Mouse (Mus musculus) kidney, adult 8-10 months (tissue): Measurements from ENCODE around the gene Os9.
A peak's percentile ranks its signal among the peaks of the same experiment; 100 is the strongest.

ENCODE experiments used
- DNase-seq, 2 experiments: peaks; one replicate each; pipeline ENCODE4 v3.0.0; 2022

Gene Os9

GRCm38 (mm10) chr10:127114408-127114807 lies 6.5 kb downstream of the Os9 start:
- no peak for DNase-seq

GRCm38 (mm10) chr10:127111001-127111887 lies 9.7 kb downstream of the Os9 start:
- DNase-seq = no peak

- DNase-seq = no peak
These were observed 12.7 kb downstream of the Os9 start for GRCm38 (mm10) chr10:127108262-127108583.

GRCm38 (mm10) chr10:127107563-127108261 lies 13.2 kb downstream of the Os9 start:
- no peak for DNase-seq

GRCm38 (mm10) chr10:127103631-127104030 lies 17.3 kb downstream of the Os9 start:
- DNase-seq = no peak

GRCm38 (mm10) chr10:127101151-127101550 lies 19.8 kb downstream of the Os9 start:
- DNase-seq = no peak

- DNase-seq = no peak
These were observed 20.5 kb downstream of the Os9 start for GRCm38 (mm10) chr10:127100414-127100813.

GRCm38 (mm10) chr10:127099868-127100267 lies 21.1 kb downstream of the Os9 start:
- DNase-seq = no peak

- DNase-seq = no peak
These were observed 21.7 kb downstream of the Os9 start for GRCm38 (mm10) chr10:127099191-127099590.

- DNase-seq = no peak
These were observed 22.4 kb downstream of the Os9 start for GRCm38 (mm10) chr10:127098514-127098913.

GRCm38 (mm10) chr10:127094382-127094802 lies 26.5 kb downstream of the Os9 start:
- DNase-seq = peak in 1 of 2 experiments; percentile 55

- DNase-seq = no peak
These were observed 28.2 kb downstream of the Os9 start for GRCm38 (mm10) chr10:127092742-127093141.

GRCm38 (mm10) chr10:127091507-127092396 lies 29.2 kb downstream of the Os9 start:
- peak in 1 of 2 experiments; percentile 33 for DNase-seq

GRCm38 (mm10) chr10:127090560-127091411 lies 30.1 kb downstream of the Os9 start:
- DNase-seq = peak; percentile 58 to 80

GRCm38 (mm10) chr10:127085633-127086032 lies 35.3 kb downstream of the Os9 start:
- no peak for DNase-seq

GRCm38 (mm10) chr10:127085052-127085451 lies 35.9 kb downstream of the Os9 start:
- DNase-seq = no peak

- no peak for DNase-seq
These were observed 37.0 kb downstream of the Os9 start for GRCm38 (mm10) chr10:127083915-127084306.

GRCm38 (mm10) chr10:127083292-127083914 lies 37.5 kb downstream of the Os9 start:
- no peak for DNase-seq

GRCm38 (mm10) chr10:127081996-127082620 lies 38.8 kb downstream of the Os9 start:
- DNase-seq = no peak

- DNase-seq = no peak
These were observed 39.8 kb downstream of the Os9 start for GRCm38 (mm10) chr10:127080901-127081780.
